Mouse (Mus musculus) neural tube, embryonic 14.5 days (tissue): ENCODE results near the gene Hdac11. TPM values are rescaled to one million over a fixed set of nuclear protein-coding genes. Genes with fewer than 3 reads are reported as not detected.

Source experiments
- ATAC-seq: fragments of 200-750 bp; cut with Nextera tagmentation; 2 replicates; pipeline ENCODE4 v1.8.0; 2017; ENCODE audit warnings: low read depth, mild to moderate bottlenecking, moderate TSS enrichment, moderate library complexity
- H3K27ac ChIP-seq: fragments of 300-500 bp; sonication (generic); 2 replicates; pipeline ENCODE4 v1.5.1; 2014; ENCODE audit warnings: low read depth, mild to moderate bottlenecking, control low read depth, low read length, moderate library complexity, mixed read lengths
- H3K27me3 ChIP-seq: fragments of 300-500 bp; sonication (generic); 2 replicates; pipeline ENCODE4 v1.6.1; 2014; ENCODE audit warnings: low read length; ENCODE audit not compliant: control insufficient read depth, insufficient read depth
- H3K36me3 ChIP-seq: fragments of 300-500 bp; sonication (generic); 2 replicates; pipeline ENCODE4 v1.6.1; 2014; ENCODE audit warnings: low read length, mixed read lengths; ENCODE audit not compliant: control insufficient read depth, insufficient read depth
- H3K4me1 ChIP-seq: fragments of 300-500 bp; sonication (generic); 2 replicates; pipeline ENCODE4 v1.6.1; 2014; ENCODE audit warnings: low read length; ENCODE audit not compliant: control insufficient read depth, insufficient read depth
- H3K4me2 ChIP-seq: fragments of 300-500 bp; sonication (generic); 2 replicates; pipeline ENCODE4 v1.6.1; 2014; ENCODE audit warnings: mild to moderate bottlenecking, low read depth, low read length, control low read depth
- H3K4me3 ChIP-seq: fragments of 300-500 bp; sonication (generic); 2 replicates; pipeline ENCODE4 v1.5.1; 2014; ENCODE audit warnings: low read depth, low read length, control low read depth, mixed read lengths
- H3K9ac ChIP-seq: fragments of 300-500 bp; sonication (generic); replicated peaks from 2 replicates; pipeline ENCODE4 v1.6.1; 2014; ENCODE audit warnings: low read depth, mild to moderate bottlenecking, control low read depth, low read length, mixed read lengths
- H3K9me3 ChIP-seq: fragments of 300-500 bp; sonication (generic); 2 replicates; pipeline ENCODE4 v1.6.1; 2016; ENCODE audit warnings: low read length; ENCODE audit not compliant: control insufficient read depth
- WGBS: fragments of 180-500 bp; shearing (Covaris S2); extraction: QIAGEN DNeasy Blood & Tissue Kit; methylation state at CpG from one replicate; pipeline ENCODE4 v1.1.7; 2014; 5-methylcytosine and 5-hydroxymethylcytosine counted together
- polyA plus RNA-seq: library from polyadenylated mRNA; unstranded; fragments of >200 nt; fragmentation: Nextera tagmentation; extraction: Ambion mirVana; gene quantifications from 2 replicates; pipeline ENCODE4 v1.2.1, GENCODE M21; 2014

Hdac11 gene
- polyA plus RNA-seq: 43.0 and 50.0 TPM in 2 replicates

DNA sequence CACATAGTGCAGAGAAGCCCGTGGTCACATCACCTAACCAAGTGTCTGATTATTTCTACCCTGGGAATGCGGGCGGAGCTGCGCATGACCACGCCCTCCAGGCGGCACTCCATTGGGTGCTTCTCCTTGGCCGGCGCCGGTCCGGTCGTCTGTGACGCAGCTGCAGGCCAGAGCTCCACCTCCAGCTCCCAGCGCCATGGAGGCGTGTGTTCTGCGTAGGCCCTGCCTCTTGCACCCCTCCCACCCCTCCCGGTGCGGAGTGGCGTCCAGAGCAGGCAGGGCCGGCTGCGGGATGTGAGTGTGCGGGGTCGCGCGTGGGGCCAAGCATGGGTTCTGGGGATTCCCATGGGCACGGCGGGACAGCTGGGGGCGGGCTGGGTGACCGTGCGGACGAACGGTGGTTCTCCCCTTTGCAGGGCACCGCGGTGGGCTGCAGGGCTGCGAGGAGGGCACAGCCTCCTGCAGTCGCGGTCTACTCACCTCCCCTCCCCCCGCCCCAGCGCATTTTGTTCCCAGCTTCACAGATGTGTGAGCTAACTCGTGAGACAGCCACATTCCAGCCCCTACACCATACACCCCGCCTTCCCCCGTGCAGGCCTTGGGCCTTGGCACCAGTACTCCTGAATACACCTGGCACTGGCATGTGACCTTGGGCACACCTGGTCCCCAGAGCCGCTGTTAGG lies at the start of gene Hdac11:
TSS of gene Hdac11 (plus strand) at position 112 of the 683 bp plus-strand sequence.
- WGBS: 1% methylated on average over 41 of the region's 42 CpGs
- peaks cover 54% of the 10 kb centered on the region for H3K4me1 ChIP-seq
- H3K27ac ChIP-seq: peak within 1 kb of the TSS; percentile 85
- H3K27me3 ChIP-seq: no peaks in the 10 kb centered on the region
- peak within 1 kb of the TSS; percentile 70 for H3K4me2 ChIP-seq
- peak within 1 kb of the TSS; percentile 69 for H3K9ac ChIP-seq
- no peaks in the 10 kb centered on the region for H3K9me3 ChIP-seq
- H3K4me3 ChIP-seq: peak within 1 kb of the TSS; percentile 63
- ATAC-seq: peak; percentile 94
- H3K36me3 ChIP-seq: no peaks in the 10 kb centered on the region

DNA sequence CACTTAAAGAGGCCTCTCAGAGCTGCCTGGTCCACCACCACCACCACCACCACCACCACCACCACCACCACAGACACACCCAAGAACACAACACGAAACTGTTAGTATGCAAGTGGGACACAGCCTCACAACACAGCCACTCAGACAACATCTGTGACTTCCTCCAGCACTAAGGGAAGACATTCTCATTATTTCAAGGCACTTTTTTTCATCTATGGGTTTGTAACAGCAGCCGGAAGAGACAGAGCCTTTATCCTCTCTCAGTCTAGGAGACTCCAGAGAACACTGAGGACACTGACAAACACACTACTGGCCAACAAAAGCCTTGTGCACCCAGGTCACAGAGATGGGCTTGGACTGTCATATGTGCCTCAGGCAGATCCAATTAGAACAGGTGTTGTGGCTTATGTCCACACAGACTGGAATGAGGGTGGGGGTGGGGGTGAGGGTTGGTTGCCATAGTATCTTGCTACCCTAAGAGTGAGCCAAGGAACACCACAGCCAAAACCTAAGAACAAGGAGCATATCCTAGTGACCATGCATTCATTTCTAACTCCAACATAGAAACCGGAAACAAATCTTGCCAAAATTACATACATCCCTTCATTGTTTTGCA lies 48.1 kb upstream of the Hdac11 start:
- no peak overlapping the region for H3K27ac ChIP-seq
- H3K4me2 ChIP-seq: no peak overlapping the region
- no peak for ATAC-seq
- H3K36me3 ChIP-seq: no peaks in the 10 kb centered on the region
- H3K27me3 ChIP-seq: no peaks in the 10 kb centered on the region
- H3K9ac ChIP-seq: no peak overlapping the region
- H3K4me3 ChIP-seq: no peak overlapping the region
- no peaks in the 10 kb centered on the region for H3K9me3 ChIP-seq
- WGBS: 78% methylated on average over 3 of the region's 3 CpGs
- no peaks in the 10 kb centered on the region for H3K4me1 ChIP-seq

DNA sequence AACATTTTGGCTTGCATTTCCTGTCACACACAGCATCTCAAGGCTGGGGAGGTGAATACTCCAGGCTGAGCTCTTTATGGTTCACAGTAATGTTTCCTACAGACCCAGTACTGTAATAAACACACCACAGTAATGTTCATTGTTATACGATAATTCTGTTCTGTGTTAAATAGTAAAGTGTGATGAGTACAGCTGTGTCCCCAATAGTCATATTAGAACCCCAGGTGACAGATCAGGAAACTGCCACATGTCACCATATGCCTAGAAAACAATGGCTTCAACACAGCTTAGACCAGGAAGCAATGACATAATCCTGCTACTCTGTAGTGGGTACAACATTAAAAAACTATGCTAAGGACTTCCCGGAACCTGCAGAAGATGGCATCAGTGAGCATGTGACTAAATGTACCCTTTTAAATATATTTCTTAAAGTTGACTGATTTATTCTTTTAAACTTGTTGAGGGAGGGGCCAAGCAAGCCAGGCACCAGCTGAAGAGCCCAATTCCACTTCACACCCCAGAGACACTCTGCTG lies 47.5 kb upstream of the Hdac11 start:
- no peaks in the 10 kb centered on the region for H3K4me1 ChIP-seq
- H3K9me3 ChIP-seq: no peaks in the 10 kb centered on the region
- no peak overlapping the region for H3K4me3 ChIP-seq
- WGBS: 76% methylated on average over 2 of the region's 2 CpGs
- H3K27me3 ChIP-seq: no peaks in the 10 kb centered on the region
- no peak overlapping the region for H3K4me2 ChIP-seq
- no peaks in the 10 kb centered on the region for H3K36me3 ChIP-seq
- H3K27ac ChIP-seq: no peak overlapping the region
- peak; percentile 44; the same call in 1 of the 2 replicates for ATAC-seq
- no peak overlapping the region for H3K9ac ChIP-seq

- no peak for ATAC-seq
- H3K9me3 ChIP-seq: no peaks in the 10 kb centered on the region
- no peak overlapping the region for H3K4me2 ChIP-seq
- H3K36me3 ChIP-seq: no peaks in the 10 kb centered on the region
- H3K4me1 ChIP-seq: peaks cover 2% of the 10 kb centered on the region; the same call in 1 of the 2 replicates
- H3K27ac ChIP-seq: no peak overlapping the region
- H3K27me3 ChIP-seq: no peaks in the 10 kb centered on the region
- H3K9ac ChIP-seq: no peak overlapping the region
- no peak overlapping the region for H3K4me3 ChIP-seq
These were observed 47.0 kb upstream of the Hdac11 start for GRCm38 (mm10) chr6:91109489-91109888.

DNA sequence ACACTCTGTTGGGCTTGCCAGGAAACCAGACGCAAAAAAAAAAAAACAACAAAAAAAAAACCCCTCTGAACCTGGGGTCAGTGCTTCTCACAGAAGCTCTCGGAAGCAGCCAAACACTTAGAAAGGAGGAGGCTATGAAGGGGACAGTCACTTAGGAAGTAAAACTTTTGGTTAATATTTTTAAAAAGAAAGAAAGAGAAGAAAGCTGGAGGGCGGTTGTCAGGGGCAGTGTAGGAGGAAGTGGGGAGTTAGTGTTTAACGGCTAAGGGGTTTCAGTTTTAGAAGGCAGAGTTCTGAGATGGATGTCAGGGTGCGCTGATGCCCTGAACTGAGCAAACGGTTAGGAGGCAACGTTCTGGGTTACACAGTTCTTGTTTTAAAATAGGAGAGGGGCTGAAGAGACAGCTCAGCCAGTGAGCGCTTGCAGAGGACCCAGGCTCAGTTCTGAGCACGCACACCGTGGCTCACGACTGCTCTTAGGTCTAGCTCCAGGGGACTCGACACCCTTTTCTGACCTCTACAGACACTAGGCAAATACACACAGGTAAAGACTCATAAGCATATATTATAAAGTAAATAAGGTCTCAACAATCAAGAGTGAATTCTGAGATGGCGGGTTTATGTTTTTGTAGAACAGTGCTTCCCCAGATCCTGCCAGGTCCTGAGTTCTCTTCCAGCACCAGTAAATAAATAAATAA lies 46.0 kb upstream of the Hdac11 start:
- H3K27ac ChIP-seq: no peak overlapping the region
- H3K4me3 ChIP-seq: no peak overlapping the region
- no peaks in the 10 kb centered on the region for H3K27me3 ChIP-seq
- no peak for ATAC-seq
- 89% methylated on average over 13 of the region's 13 CpGs for WGBS
- H3K36me3 ChIP-seq: no peaks in the 10 kb centered on the region
- H3K9me3 ChIP-seq: no peaks in the 10 kb centered on the region
- no peak overlapping the region for H3K9ac ChIP-seq
- H3K4me2 ChIP-seq: no peak overlapping the region
- peaks cover 6% of the 10 kb centered on the region; the same call in 1 of the 2 replicates for H3K4me1 ChIP-seq

DNA sequence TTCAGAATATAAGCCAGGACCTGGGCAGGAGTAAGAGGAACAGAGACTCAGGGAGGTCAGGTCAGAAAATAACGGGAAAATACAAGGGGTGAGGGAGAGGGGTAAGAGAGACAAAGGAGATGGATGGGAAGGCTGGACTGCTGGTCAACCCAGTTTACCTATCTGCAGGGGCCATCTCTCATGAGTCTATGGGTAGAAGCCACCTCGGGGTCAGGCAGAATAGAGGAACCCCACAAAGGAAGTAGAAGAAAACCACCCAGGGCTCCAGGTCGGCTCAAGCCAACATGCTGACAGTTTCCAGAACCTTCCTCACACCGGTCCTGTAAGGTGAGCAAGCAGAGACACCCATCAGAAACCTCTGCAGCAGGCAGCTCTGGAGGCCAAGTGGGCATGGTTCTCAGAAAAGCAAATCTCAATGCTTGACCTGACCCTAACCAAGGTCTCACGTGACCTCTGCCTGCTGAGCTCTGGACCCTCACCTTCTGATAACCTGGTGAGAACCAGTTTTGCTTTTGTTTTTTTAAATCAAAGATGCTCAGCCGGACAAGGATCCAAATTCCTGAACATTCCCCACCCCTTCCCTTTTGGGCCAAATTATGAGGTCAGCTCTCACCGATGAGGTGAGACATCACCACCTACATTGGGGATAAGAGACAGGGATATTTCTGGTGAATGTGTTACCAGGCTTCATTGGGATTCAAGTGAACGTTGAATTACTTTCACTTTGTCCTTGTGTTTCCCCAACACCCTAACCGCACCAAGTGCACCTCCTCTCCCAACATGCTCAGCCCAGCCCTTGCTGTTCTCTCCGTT lies 45.1 kb upstream of the Hdac11 start:
- no peak overlapping the region for H3K4me2 ChIP-seq
- H3K4me1 ChIP-seq: peaks cover 13% of the 10 kb centered on the region
- WGBS: 91% methylated on average over 10 of the region's 10 CpGs
- no peak for ATAC-seq
- H3K9me3 ChIP-seq: no peaks in the 10 kb centered on the region
- no peak overlapping the region for H3K27ac ChIP-seq
- no peaks in the 10 kb centered on the region for H3K27me3 ChIP-seq
- no peak overlapping the region for H3K9ac ChIP-seq
- H3K4me3 ChIP-seq: no peak overlapping the region
- no peaks in the 10 kb centered on the region for H3K36me3 ChIP-seq

- no peak overlapping the region for H3K27ac ChIP-seq
- no peak overlapping the region for H3K9ac ChIP-seq
- WGBS: 99% methylated on average over 3 of the region's 3 CpGs
- H3K4me3 ChIP-seq: no peak overlapping the region
- H3K36me3 ChIP-seq: no peaks in the 10 kb centered on the region
- H3K9me3 ChIP-seq: no peaks in the 10 kb centered on the region
- peaks cover 13% of the 10 kb centered on the region for H3K4me1 ChIP-seq
- no peak for ATAC-seq
- no peaks in the 10 kb centered on the region for H3K27me3 ChIP-seq
- no peak overlapping the region for H3K4me2 ChIP-seq
These were observed 44.6 kb upstream of the Hdac11 start for GRCm38 (mm10) chr6:91111954-91112252.

GRCm38 (mm10) chr6:91114716-91115115 lies 41.7 kb upstream of the Hdac11 start:
- no peaks in the 10 kb centered on the region for H3K36me3 ChIP-seq
- no peak overlapping the region; the same call in 1 of the 2 replicates for H3K9ac ChIP-seq
- ATAC-seq: no peak
- peak overlapping the region; percentile 11; the same call in 1 of the 2 replicates for H3K4me2 ChIP-seq
- H3K4me3 ChIP-seq: no peak overlapping the region
- no peaks in the 10 kb centered on the region for H3K9me3 ChIP-seq
- WGBS: 54% methylated on average over 2 of the region's 2 CpGs
- no peaks in the 10 kb centered on the region for H3K27me3 ChIP-seq
- peaks cover 13% of the 10 kb centered on the region for H3K4me1 ChIP-seq
- no peak overlapping the region for H3K27ac ChIP-seq
